Mouse (Mus musculus) cerebellum, adult 2 months (tissue): ENCODE results near the gene Cpsf7.

Experiments
- CTCF ChIP-seq: fragments of 200-500 bp; IDR thresholded peaks from 2 replicates; pipeline ENCODE4 v1.5.1; 2011; ENCODE audit warnings: low read depth, mild to moderate bottlenecking, control low read depth, low read length, moderate library complexity, borderline replicate concordance; ENCODE audit not compliant: insufficient read depth
- POLR2A ChIP-seq: fragments of 200-500 bp; IDR thresholded peaks from 2 replicates; pipeline ENCODE4 v1.6.1; 2011; ENCODE audit warnings: low read length, control low read depth, borderline replicate concordance; ENCODE audit not compliant: insufficient read depth

- TF ChIP-seq CTCF (no peak), POLR2A (no peak)
Measured at GRCm38 (mm10) chr19:10523483-10524080, 1.5 kb upstream of the Cpsf7 start.
